ENCODE assay signal across 3 mouse cellular contexts in the genomic region with DNA sequence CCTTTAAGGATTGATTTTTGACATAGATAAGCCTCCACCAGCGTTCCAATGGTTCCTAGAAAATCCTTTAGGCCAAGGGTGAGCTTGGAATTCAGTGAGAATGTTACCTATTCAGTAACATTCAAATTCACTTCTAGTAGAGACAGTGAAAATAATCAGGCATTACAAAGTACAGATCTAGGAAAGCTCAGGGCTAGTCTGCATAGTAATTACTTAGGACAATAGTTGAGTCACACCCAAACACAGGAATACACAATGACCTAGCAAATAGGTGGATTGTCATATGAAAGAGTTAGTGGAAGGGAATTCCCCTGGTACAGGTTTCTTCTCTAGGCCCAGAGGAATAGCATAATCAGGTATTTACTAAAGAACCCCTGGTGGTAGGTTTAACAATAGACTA.
A peak's percentile ranks its signal among the peaks of the same experiment; 100 is the strongest.
DNase-seq lines count a peak whose midpoint lies in the region.

No protein-coding gene starts in this region.

- DNase-seq in ES-CJ7 (ENCODE audit: low read depth, low spot score) (peak; percentile 69), R1 (ENCODE audit: low read depth, low spot score) (peak; percentile 73), ZHBTc4 (ENCODE audit: low read depth, low spot score) (peak; percentile 60)
